Mouse (Mus musculus) heart, postnatal 0 days (tissue): Measurements from ENCODE around the gene Sh3bgrl2.

Experiments used
- CTCF ChIP-seq: IDR thresholded peaks from 2 replicates; pipeline ENCODE4 v1.5.1; 2016; ENCODE audit warnings: antibody characterized with exemption, control low read depth, low read depth
- EP300 ChIP-seq: IDR thresholded peaks from 2 replicates; pipeline ENCODE4 v1.6.1; 2016; ENCODE audit warnings: antibody characterized with exemption, low read depth

DNA sequence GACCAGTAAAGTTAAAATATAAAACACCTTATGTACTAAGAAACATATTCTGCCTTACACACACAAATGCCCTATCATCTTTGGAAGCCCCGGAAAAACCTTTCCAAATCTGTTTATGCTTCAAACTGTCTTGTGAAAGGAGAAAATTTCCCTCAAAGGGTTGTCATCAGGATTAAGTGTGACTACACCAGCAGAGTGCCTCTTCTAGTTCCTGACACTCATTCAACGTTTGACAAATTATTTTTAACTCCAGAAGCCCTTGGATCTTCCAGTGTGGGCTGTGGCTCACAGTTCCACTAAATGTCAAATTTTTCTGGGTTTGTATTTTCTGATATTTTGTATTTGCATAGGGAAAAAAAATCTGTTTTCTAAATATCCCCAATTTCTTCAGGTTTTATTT, 10.6 kb upstream of the Sh3bgrl2 start:
- TF ChIP-seq CTCF (no peak), EP300 (no peak)
